Mouse (Mus musculus): Measurements from ENCODE around the gene Khdc1c.

DNA sequence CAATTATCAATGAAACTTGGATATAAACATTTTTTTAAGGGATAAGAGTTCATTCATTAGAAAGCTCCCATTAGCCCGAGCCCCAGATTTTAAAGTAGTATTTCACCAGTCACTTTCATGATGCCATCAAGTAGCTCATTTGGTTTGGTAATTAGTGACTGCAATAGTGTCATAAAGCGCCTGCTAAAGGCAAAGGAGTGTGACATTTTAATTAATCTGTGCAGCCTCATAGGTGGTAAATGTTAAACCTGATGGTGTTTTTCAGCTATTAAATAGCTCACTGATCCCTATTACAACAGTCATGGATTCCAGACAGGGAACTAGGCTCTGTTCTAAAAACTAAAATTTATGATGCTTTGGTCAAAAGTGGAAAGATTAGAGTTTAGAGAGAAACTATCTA lies 39.1 kb downstream of the Khdc1c start:
- TF ChIP-seq CTCF (IDR thresholded peaks at IDR 0.05; ENCODE audit: extremely low read depth, insufficient read depth, insufficient read length, insufficient replicate concordance) (no peak), POLR2A (IDR thresholded peaks at IDR 0.05; ENCODE audit: low read depth, low read length) (no peak)
